Mouse (Mus musculus) heart, adult 2 months (tissue): ENCODE results near the gene Tnfsf8. TPM values are rescaled to one million over a fixed set of nuclear protein-coding genes. Genes with fewer than 3 reads are reported as not detected.

Experiments
- DNase-seq, 2 experiments: peaks; one replicate each; pipeline ENCODE4 v3.0.0; 2021
- H3K27ac ChIP-seq: fragments of 200-600 bp; 2 replicates; pipeline ENCODE4 v1.8.1; 2022
- H3K27me3 ChIP-seq: fragments of 200-500 bp; 2 replicates; pipeline ENCODE4 v1.6.1; 2012; ENCODE audit warnings: mild to moderate bottlenecking, low read length, inconsistent platforms, mixed read lengths; ENCODE audit not compliant: control insufficient read depth, insufficient read depth
- H3K36me3 ChIP-seq: fragments of 200-500 bp; 2 replicates; pipeline ENCODE4 v1.6.1; 2012; ENCODE audit warnings: low read length, inconsistent platforms; ENCODE audit not compliant: control insufficient read depth, insufficient read depth
- H3K4me1 ChIP-seq: fragments of 200-500 bp; 2 replicates; pipeline ENCODE4 v1.6.1; 2011; ENCODE audit warnings: low read length; ENCODE audit not compliant: control insufficient read depth, insufficient read depth
- H3K4me3 ChIP-seq: fragments of 200-600 bp; 2 replicates; pipeline ENCODE4 v1.8.1; 2022
- H3K79me2 ChIP-seq: fragments of 200-500 bp; replicated peaks from 2 replicates; pipeline ENCODE4 v1.6.1; 2012; ENCODE audit warnings: mild to moderate bottlenecking, inconsistent platforms, low read length, moderate library complexity, mixed read lengths; ENCODE audit not compliant: control insufficient read depth, insufficient read depth
- H3K9ac ChIP-seq: fragments of 200-500 bp; 2 replicates; pipeline ENCODE4 v1.6.1; 2012; ENCODE audit warnings: low read depth, mild to moderate bottlenecking, control low read depth, inconsistent platforms, low read length, mixed read lengths
- CTCF ChIP-seq: fragments of 200-600 bp; IDR thresholded peaks from 2 replicates; pipeline ENCODE4 v1.8.1; 2022; ENCODE audit warnings: antibody characterized with exemption, mild to moderate bottlenecking, moderate library complexity
- EP300 ChIP-seq: fragments of 200-500 bp; IDR thresholded peaks from 2 replicates; pipeline ENCODE4 v1.6.1; 2011; ENCODE audit warnings: low read depth, low read length, control low read depth; ENCODE audit not compliant: insufficient read depth
- POLR2A ChIP-seq: fragments of 200-500 bp; IDR thresholded peaks from 2 replicates; pipeline ENCODE4 v1.6.1; 2011; ENCODE audit warnings: mild to moderate bottlenecking, low read depth, low read length, control low read depth; ENCODE audit not compliant: insufficient read depth
- WGBS: fragments of 180-500 bp; shearing (Covaris S2); methylation state at CpG from one replicate; pipeline ENCODE4 v1.1.7; 2018; 5-methylcytosine and 5-hydroxymethylcytosine counted together
- intact Hi-C: fragments of 180-260 bp; cut with DNase I; formaldehyde crosslinking; loops from one replicate; pipeline ENCODE4 v1.15.1; 2025
- polyA plus RNA-seq: library from polyadenylated mRNA; depleted of rRNA; stranded (reverse); fragments of >200 nt; gene quantifications from 2 replicates; pipeline ENCODE4 v1.2.3, GENCODE M21; 2012
- total RNA-seq, 2 experiments: library from RNA; stranded (reverse); gene quantifications; 2 replicates each; pipeline ENCODE4 v1.2.3; 2021

Gene Tnfsf8
- total and polyA plus RNA-seq, 3 experiments = 0.06 TPM; not detected in 2

DNA sequence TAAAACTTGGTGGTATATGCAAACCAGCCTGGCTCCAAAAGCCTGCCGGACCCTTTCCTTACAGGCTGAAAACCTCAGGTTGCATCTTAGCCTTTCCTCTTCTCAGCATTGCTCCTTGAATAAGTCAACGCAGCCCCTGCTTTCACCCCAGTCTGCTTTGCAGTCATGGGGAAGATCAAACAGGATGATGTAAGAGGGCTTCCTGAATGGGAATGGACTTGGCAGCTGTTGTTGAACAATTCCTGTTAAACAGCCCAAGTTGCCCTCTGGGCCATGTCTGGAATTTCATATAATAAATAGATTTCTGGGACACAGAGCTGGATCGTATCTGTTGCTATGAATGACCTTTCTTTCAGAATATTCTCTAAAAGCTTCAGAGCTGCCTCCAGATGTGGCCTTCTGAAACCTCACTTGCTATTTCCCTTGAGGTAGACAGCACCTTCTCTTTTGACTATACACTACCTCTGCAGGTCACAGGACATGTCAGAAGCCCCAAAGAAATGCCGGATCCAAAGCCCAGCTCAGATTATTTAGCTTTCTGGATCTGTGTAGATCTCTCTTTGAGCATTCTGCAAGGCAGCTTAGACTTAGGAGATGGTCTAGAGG is 1.0 kb upstream of the Tnfsf8 start:
- Histone ChIP-seq H3K4me1 (no peaks in the 10 kb centered on the region), H3K4me3 (no peak overlapping the region), H3K36me3 (no peaks in the 10 kb centered on the region), H3K27ac (no peak overlapping the region), H3K9ac (no peak overlapping the region), H3K27me3 (no peaks in the 10 kb centered on the region), H3K79me2 (no peaks in the 10 kb centered on the region)
- 42% methylated on average over 4 of the region's 4 CpGs for WGBS
- TF ChIP-seq EP300 (no peak), POLR2A (no peak), CTCF (no peak)
- intact Hi-C loops = no loop called here
- DNase-seq = no peak

DNA sequence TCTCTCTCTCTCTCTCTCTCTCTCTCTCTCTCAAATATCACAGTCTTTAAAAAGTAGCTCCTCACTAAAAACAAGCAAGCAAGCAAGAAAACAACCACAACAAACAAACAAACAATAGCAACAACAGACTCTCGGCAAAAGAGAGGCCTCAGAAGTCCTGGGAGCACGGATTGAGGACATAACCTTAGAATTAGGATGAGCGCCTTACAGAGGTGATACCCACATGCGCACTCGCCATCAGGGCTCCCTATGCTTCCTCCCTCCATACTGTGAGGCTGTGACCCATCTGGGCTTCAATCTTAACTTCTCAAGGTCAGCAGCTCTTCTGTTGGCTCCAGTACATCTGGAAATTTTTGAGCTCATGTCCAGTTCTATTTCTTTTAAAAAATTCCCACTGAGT is 911 bp downstream of the Tnfsf8 start:
- TF ChIP-seq POLR2A = no peak
- DNase-seq = no peak
- Histone ChIP-seq H3K4me3 (no peak overlapping the region), H3K4me1 (no peaks in the 10 kb centered on the region), H3K36me3 (no peaks in the 10 kb centered on the region), H3K79me2 (no peaks in the 10 kb centered on the region), H3K9ac (no peak overlapping the region), H3K27me3 (no peaks in the 10 kb centered on the region), H3K27ac (no peak overlapping the region)
- WGBS = 85% methylated on average over 5 of the region's 5 CpGs
- intact Hi-C loops = no loop called here

DNA sequence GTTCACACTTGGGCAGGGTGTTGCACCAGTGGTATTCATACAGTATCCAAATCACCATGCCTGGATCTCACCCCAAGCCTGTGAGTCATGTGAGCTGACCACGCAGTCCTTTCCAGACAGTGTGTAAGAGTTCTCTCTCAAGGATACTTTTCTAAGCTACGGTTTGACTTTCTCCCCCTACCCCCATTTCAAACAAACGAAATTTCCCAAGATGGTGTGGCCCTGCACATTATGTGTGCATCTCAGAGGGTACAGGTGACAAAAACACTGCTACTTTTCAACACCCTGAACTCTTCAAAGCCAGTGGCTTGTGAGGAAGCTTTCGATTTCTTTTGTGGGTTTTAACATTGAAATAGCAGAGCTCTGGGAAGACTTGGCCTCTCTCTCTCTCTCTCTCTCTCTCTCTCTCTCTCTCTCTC is 1.4 kb downstream of the Tnfsf8 start:
- Histone ChIP-seq H3K36me3 (no peaks in the 10 kb centered on the region), H3K27me3 (no peaks in the 10 kb centered on the region), H3K27ac (no peak overlapping the region), H3K4me1 (no peaks in the 10 kb centered on the region), H3K4me3 (no peak overlapping the region), H3K79me2 (no peaks in the 10 kb centered on the region), H3K9ac (no peak overlapping the region)
- no peak for DNase-seq
- TF ChIP-seq EP300 = no peak
- no peak for TF ChIP-seq POLR2A
- no peak for TF ChIP-seq CTCF
- 63% methylated on average over 4 of the region's 4 CpGs for WGBS
- intact Hi-C loops = no loop called here

DNA sequence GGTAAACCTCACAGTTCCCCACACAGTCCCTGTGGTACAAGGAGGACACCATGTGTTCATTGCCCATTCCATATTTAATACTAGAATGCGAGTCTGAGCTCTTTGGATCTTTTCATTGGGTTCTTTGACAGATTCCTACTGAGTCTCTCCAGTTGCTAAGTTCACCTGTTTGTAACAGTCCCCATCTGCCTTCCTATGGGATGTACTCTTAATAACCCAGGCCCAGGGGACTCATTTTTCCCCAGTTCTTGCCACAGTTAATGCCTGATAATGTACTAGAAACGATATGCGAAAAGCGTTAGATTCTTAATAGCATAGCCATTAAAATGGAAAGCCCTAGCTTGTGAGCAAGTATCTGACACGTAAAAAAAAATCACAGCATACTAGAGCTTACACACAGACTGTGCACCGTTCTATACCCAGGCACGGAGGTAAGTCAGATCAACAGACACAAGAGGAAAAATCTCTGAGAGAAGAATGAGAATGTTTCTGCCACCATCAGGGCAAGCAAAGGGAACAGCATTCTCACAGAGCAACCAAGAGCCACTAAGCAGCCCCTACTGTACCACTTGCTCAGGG is 2.4 kb downstream of the Tnfsf8 start:
- Histone ChIP-seq H3K4me3 (no peak overlapping the region), H3K36me3 (no peaks in the 10 kb centered on the region), H3K4me1 (no peaks in the 10 kb centered on the region), H3K27ac (no peak overlapping the region), H3K9ac (no peak overlapping the region), H3K79me2 (no peaks in the 10 kb centered on the region), H3K27me3 (no peaks in the 10 kb centered on the region)
- intact Hi-C loops = no loop called here
- WGBS = 87% methylated on average over 7 of the region's 7 CpGs
- DNase-seq = no peak
- TF ChIP-seq POLR2A (no peak), CTCF (no peak), EP300 (no peak)

DNA sequence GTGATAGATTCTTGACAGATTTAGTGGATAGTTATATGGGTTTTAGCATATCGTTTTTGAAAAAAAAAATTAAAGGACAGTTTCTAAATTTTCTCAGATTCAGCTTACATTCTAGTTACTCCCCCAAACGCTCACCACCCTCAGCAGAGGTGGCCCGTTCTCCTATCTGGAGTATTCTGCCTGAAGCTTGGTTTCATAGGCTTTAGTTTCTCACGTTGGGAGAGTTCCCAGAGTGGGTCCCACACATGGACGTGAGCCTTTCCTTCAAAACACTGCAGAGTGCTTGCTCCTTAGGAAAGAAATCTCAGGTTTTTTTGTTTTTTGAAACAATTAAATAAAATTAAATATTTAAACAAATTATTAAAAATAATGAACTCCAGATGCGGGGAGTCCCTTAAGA is 4.4 kb downstream of the Tnfsf8 start:
- Histone ChIP-seq H3K36me3 (no peaks in the 10 kb centered on the region), H3K79me2 (no peaks in the 10 kb centered on the region), H3K4me1 (no peaks in the 10 kb centered on the region), H3K27ac (no peak overlapping the region), H3K4me3 (no peak overlapping the region), H3K9ac (no peak overlapping the region), H3K27me3 (no peaks in the 10 kb centered on the region)
- no peak for DNase-seq
- intact Hi-C loops = no loop called here
- TF ChIP-seq POLR2A (no peak), CTCF (no peak), EP300 (no peak)
- WGBS = 76% methylated on average over 6 of the region's 6 CpGs

DNA sequence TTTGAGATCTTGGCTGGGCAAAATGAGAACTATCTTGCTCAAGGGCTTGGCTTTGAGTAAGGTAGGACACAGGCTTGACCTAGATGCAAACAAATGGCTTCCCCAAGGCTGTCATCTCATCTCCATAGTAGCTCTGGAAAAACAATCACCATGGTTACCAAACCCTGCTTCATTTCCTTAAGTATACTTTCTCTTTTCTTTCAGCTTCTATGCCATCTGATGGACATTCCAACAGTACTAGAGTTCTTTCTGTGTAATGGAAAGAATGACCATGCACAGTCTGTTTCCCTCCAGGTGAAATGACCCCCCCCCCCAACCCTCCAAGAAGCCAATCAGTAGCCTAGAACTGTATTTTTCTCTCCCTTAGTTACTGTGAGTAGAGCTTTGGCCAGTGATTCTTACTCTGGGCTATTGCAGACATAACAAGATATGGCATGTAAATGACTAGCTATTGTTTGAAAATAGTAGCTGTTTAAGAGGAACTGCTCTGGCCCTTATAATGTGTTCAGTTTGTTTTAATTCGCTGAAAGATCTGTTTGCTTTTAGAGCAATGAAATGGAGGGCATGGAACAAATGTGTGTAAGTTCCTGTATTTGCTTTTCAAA is 7.3 kb downstream of the Tnfsf8 start:
- no peak for TF ChIP-seq CTCF
- H3K9ac ChIP-seq = no peak overlapping the region
- intact Hi-C loops = no loop called here
- H3K79me2 ChIP-seq = no peaks in the 10 kb centered on the region
- no peaks in the 10 kb centered on the region for H3K36me3 ChIP-seq
- DNase-seq = no peak
- no peaks in the 10 kb centered on the region for H3K27me3 ChIP-seq
- no peaks in the 10 kb centered on the region for H3K4me1 ChIP-seq
- no peak overlapping the region for H3K27ac ChIP-seq
- H3K4me3 ChIP-seq = no peak overlapping the region
- 64% methylated on average over 1 of the region's 1 CpGs for WGBS
